Mouse (Mus musculus) neural tube, embryonic 13.5 days (tissue): ENCODE measurements around the gene Med7. TPM values are rescaled to one million over a fixed set of nuclear protein-coding genes. Genes with fewer than 3 reads are reported as not detected.

ENCODE experiments used
- ATAC-seq: fragments of 200-750 bp; cut with Nextera tagmentation; 2 replicates; pipeline ENCODE4 v1.8.0; 2017; ENCODE audit warnings: low read depth, mild to moderate bottlenecking, moderate TSS enrichment, moderate library complexity
- H3K27ac ChIP-seq: fragments of 300-500 bp; sonication (generic); replicated peaks from 2 replicates; pipeline ENCODE4 v1.5.1; 2015; ENCODE audit warnings: moderate library complexity, mild to moderate bottlenecking, inconsistent platforms
- H3K27me3 ChIP-seq: fragments of 300-500 bp; sonication (generic); 2 replicates; pipeline ENCODE4 v1.6.1; 2015; ENCODE audit warnings: mild to moderate bottlenecking, inconsistent platforms
- H3K36me3 ChIP-seq: fragments of 300-500 bp; sonication (generic); 2 replicates; pipeline ENCODE4 v1.6.1; 2015; ENCODE audit warnings: mild to moderate bottlenecking, inconsistent platforms
- H3K4me1 ChIP-seq: fragments of 300-500 bp; sonication (generic); replicated peaks from 2 replicates; pipeline ENCODE4 v1.6.1; 2015; ENCODE audit warnings: inconsistent platforms
- H3K4me2 ChIP-seq: fragments of 300-500 bp; sonication (generic); 2 replicates; pipeline ENCODE4 v1.6.1; 2015; ENCODE audit warnings: inconsistent platforms, mild to moderate bottlenecking, moderate library complexity
- H3K4me3 ChIP-seq: fragments of 300-500 bp; sonication (generic); 2 replicates; pipeline ENCODE4 v1.5.1; 2015; ENCODE audit warnings: mild to moderate bottlenecking, inconsistent platforms
- H3K9ac ChIP-seq: fragments of 300-500 bp; sonication (generic); 2 replicates; pipeline ENCODE4 v1.6.1; 2015; ENCODE audit warnings: moderate library complexity, mild to moderate bottlenecking, inconsistent platforms
- H3K9me3 ChIP-seq: fragments of 300-500 bp; sonication (generic); 2 replicates; pipeline ENCODE4 v1.6.1; 2016; ENCODE audit warnings: inconsistent platforms
- WGBS: fragments of 180-500 bp; shearing (Covaris S2); methylation state at CpG from one replicate; pipeline ENCODE4 v1.1.7; 2015; 5-methylcytosine and 5-hydroxymethylcytosine counted together
- polyA plus RNA-seq: library from polyadenylated mRNA; unstranded; fragments of >200 nt; fragmentation: Nextera tagmentation; extraction: Ambion mirVana; gene quantifications from 2 replicates; pipeline ENCODE4 v1.2.1, GENCODE M21; 2015

Med7 gene
- polyA plus RNA-seq, 1 experiment from 2014 or later = 79.3 TPM

DNA sequence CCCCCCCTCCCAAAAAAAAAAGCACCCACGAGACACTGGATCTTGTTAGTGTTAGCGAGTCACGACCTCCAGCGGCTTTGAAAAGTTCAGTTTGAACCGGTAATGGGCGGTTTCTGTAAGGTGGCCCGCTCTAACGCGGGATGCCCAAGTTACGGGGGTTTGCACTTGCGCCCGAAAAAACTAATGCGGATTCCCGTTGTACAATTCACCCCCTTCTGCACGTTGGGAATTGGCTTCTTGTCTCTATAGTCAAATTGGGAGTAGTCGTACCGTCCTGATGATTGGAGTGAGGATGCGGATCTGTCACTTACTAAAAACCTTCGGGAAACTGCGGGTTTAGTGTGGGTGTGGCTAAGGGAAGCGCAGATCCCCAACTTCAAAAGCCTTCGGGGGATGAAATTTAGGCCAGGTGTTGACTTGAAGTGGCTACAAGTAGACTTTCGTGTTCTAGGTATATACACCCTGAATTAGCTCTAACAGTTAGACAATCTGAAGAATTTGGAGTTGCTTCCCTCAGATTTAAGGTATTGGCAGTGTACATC is 805 bp downstream of the Med7 start:
- Histone ChIP-seq H3K27me3 (no peaks in the 10 kb centered on the region), H3K9ac (peak overlapping the region; percentile 91), H3K9me3 (no peaks in the 10 kb centered on the region), H3K36me3 (peaks cover 26% of the 10 kb centered on the region), H3K4me2 (peak overlapping the region; percentile 72), H3K4me1 (peaks cover 21% of the 10 kb centered on the region), H3K27ac (peak overlapping the region; percentile 91; the same call in 1 of the 2 replicates), H3K4me3 (peak overlapping the region; percentile 97)
- 2% methylated on average over 23 of the region's 23 CpGs for WGBS
- peak; percentile 8; the same call in 1 of the 2 replicates for ATAC-seq

GRCm38 (mm10) chr11:46439005-46439543 is 2.3 kb downstream of the Med7 start:
- 92% methylated on average over 5 of the region's 5 CpGs for WGBS
- Histone ChIP-seq H3K4me2 (no peak overlapping the region), H3K4me3 (no peak overlapping the region), H3K27ac (no peak overlapping the region), H3K36me3 (peaks cover 40% of the 10 kb centered on the region), H3K4me1 (peaks cover 21% of the 10 kb centered on the region), H3K9me3 (no peaks in the 10 kb centered on the region), H3K27me3 (no peaks in the 10 kb centered on the region), H3K9ac (no peak overlapping the region)
- ATAC-seq = no peak

DNA sequence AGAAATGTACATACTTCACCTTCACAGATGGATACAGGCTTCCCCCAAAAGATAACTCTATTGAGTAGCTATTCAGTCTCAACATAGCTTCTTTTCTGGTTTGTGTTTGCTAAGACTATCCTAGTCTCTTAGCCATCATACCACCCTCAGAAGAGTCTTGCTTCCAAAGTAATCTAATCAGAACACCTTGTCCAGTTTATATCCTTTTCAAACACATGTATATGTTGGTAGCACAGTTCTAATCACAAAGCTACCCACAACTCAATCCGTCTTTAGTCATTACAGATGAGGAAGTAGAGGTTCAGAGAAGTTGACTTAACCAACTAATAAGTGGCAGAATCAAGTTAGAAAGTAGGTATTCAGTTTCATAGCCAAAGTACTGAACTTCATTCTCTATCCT is 5.0 kb downstream of the Med7 start:
- Histone ChIP-seq H3K4me3 (no peak overlapping the region), H3K9me3 (no peaks in the 10 kb centered on the region), H3K27me3 (no peaks in the 10 kb centered on the region), H3K4me2 (no peak overlapping the region), H3K36me3 (peaks cover 40% of the 10 kb centered on the region), H3K9ac (no peak overlapping the region), H3K27ac (no peak overlapping the region), H3K4me1 (peaks cover 17% of the 10 kb centered on the region)
- no peak for ATAC-seq
- WGBS = 87% methylated on average over 1 of the region's 1 CpGs

GRCm38 (mm10) chr11:46443152-46443551 is 6.4 kb downstream of the Med7 start:
- Histone ChIP-seq H3K9ac (no peak overlapping the region), H3K36me3 (peaks cover 40% of the 10 kb centered on the region), H3K4me3 (no peak overlapping the region), H3K4me1 (0 out of 2 replicates have a peak, but pooled peaks cover 10% of the 10 kb centered on the region), H3K27me3 (no peaks in the 10 kb centered on the region), H3K27ac (no peak overlapping the region), H3K4me2 (no peak overlapping the region), H3K9me3 (no peaks in the 10 kb centered on the region)
- no peak for ATAC-seq
- WGBS = 96% methylated on average over 1 of the region's 1 CpGs

GRCm38 (mm10) chr11:46443979-46444378 is 7.3 kb downstream of the Med7 start:
- H3K9ac ChIP-seq = no peak overlapping the region
- H3K4me3 ChIP-seq = no peak overlapping the region
- H3K9me3 ChIP-seq = no peaks in the 10 kb centered on the region
- H3K27ac ChIP-seq = no peak overlapping the region
- H3K4me1 ChIP-seq = 0 out of 2 replicates have a peak, but pooled peaks cover 4% of the 10 kb centered on the region
- no peaks in the 10 kb centered on the region for H3K27me3 ChIP-seq
- H3K36me3 ChIP-seq = peaks cover 40% of the 10 kb centered on the region
- no peak overlapping the region for H3K4me2 ChIP-seq
- 92% methylated on average over 5 of the region's 5 CpGs for WGBS
- ATAC-seq = no peak

GRCm38 (mm10) chr11:46446150-46446549 is 9.4 kb downstream of the Med7 start:
- Histone ChIP-seq H3K27me3 (no peaks in the 10 kb centered on the region), H3K4me2 (no peak overlapping the region), H3K4me1 (no peaks in the 10 kb centered on the region), H3K27ac (no peak overlapping the region), H3K4me3 (no peak overlapping the region), H3K9ac (no peak overlapping the region), H3K9me3 (no peaks in the 10 kb centered on the region), H3K36me3 (peaks cover 23% of the 10 kb centered on the region)
- no peak for ATAC-seq
- WGBS = 91% methylated on average over 6 of the region's 6 CpGs

GRCm38 (mm10) chr11:46447644-46448484 is 11.1 kb downstream of the Med7 start:
- no peaks in the 10 kb centered on the region for H3K9me3 ChIP-seq
- no peak overlapping the region for H3K4me3 ChIP-seq
- no peaks in the 10 kb centered on the region for H3K4me1 ChIP-seq
- H3K27me3 ChIP-seq = no peaks in the 10 kb centered on the region
- H3K27ac ChIP-seq = no peak overlapping the region
- no peak overlapping the region for H3K4me2 ChIP-seq
- 81% methylated on average over 13 of the region's 13 CpGs for WGBS
- H3K9ac ChIP-seq = no peak overlapping the region
- H3K36me3 ChIP-seq = peaks cover 12% of the 10 kb centered on the region
- no peak for ATAC-seq

DNA sequence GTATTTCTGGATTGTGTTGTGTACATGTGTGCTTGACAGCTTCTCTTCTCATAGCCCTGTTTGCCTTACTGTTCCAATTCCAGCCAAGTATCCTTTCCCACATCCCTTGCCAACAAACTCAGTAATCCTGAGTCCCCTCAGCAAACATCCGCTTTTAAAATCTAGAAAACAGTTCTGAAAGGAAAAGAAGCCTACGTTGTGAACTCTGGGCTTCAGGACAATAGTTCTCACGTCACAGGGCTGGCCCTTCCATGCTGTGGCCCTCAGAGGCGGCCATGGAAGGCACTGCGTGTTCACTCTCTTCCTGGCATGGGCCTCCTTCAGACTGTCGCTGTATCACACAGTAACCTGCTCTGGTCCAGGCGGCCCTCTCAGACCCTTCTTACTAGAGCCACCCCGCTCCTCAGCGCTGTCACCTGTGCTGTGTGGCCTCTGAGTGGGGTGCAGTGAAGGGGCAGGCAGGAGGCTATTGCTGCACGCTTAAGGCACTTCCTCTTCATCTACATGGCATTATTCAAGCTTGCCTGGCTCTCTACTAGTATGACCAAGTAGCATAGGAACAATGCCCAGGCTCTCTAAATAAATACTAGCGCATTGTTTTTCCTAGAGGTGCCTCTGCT is 12.8 kb downstream of the Med7 start:
- Histone ChIP-seq H3K27ac (no peak overlapping the region), H3K9ac (no peak overlapping the region), H3K4me1 (no peaks in the 10 kb centered on the region), H3K4me2 (no peak overlapping the region), H3K36me3 (no peaks in the 10 kb centered on the region; the same call in 1 of the 2 replicates), H3K27me3 (no peaks in the 10 kb centered on the region), H3K4me3 (no peak overlapping the region), H3K9me3 (no peaks in the 10 kb centered on the region)
- no peak for ATAC-seq
- 85% methylated on average over 11 of the region's 11 CpGs for WGBS

- 82% methylated on average over 6 of the region's 6 CpGs for WGBS
- no peak for ATAC-seq
- H3K4me2 ChIP-seq = no peak within 1 kb of the TSS
- H3K9me3 ChIP-seq = no peaks in the 10 kb centered on the region
- H3K4me3 ChIP-seq = no peak within 1 kb of the TSS
- H3K9ac ChIP-seq = no peak within 1 kb of the TSS
- no peaks in the 10 kb centered on the region for H3K36me3 ChIP-seq
- no peak within 1 kb of the TSS for H3K27ac ChIP-seq
- H3K4me1 ChIP-seq = no peaks in the 10 kb centered on the region
- no peaks in the 10 kb centered on the region for H3K27me3 ChIP-seq
These were observed 17.8 kb downstream of the Med7 start, which contains the start of gene Havcr2 for GRCm38 (mm10) chr11:46454453-46455045. TSS of gene Havcr2 (plus strand) at chr11:46454935.

DNA sequence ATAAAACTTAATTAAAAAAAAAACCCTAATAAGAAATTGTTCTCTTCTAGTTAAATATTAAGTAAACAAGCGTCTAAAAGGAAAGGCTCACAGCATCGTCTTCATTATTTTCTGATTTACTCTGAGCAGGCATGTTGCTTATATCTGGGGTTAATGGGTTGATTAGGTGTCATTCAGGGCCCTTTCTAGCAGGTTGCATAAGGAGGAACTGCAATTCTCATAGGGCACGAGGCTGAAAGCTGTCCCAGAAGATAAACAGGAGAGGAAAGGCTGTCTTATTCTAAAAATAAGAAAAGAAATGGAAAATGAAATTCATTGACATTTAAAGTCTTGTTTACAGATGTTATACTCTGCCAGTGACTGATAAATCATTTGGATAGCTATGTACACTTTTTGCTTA is 23.2 kb downstream of the Med7 start:
- no peak overlapping the region for H3K4me3 ChIP-seq
- no peaks in the 10 kb centered on the region for H3K4me1 ChIP-seq
- no peaks in the 10 kb centered on the region for H3K27me3 ChIP-seq
- H3K27ac ChIP-seq = no peak overlapping the region
- H3K9me3 ChIP-seq = no peaks in the 10 kb centered on the region
- H3K36me3 ChIP-seq = no peaks in the 10 kb centered on the region
- ATAC-seq = no peak
- WGBS = 85% methylated on average over 3 of the region's 3 CpGs
- no peak overlapping the region for H3K4me2 ChIP-seq
- H3K9ac ChIP-seq = no peak overlapping the region

DNA sequence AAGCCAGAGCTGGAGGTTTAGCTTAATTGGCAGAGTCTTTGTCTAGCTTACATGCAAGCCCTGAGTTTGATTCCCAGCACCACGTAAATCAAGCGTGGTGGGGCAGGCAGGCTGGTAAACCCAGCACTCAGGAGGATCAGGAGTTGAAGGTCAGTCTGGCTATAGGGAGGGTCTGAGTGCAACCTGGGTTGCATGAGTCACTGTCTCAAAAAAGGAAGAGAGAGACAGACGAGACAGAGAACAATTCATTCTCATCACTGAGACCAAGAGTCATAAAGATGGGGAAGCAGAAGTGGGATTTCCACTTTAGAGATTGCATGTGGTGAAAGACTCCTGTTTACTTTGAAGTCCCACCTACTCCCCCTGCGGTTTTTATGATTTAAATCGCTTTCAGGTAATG is 24.6 kb downstream of the Med7 start:
- no peak overlapping the region for H3K4me3 ChIP-seq
- ATAC-seq = no peak
- H3K27ac ChIP-seq = no peak overlapping the region
- H3K4me1 ChIP-seq = no peaks in the 10 kb centered on the region
- no peak overlapping the region for H3K4me2 ChIP-seq
- H3K9ac ChIP-seq = no peak overlapping the region
- no peaks in the 10 kb centered on the region for H3K9me3 ChIP-seq
- H3K36me3 ChIP-seq = no peaks in the 10 kb centered on the region
- H3K27me3 ChIP-seq = no peaks in the 10 kb centered on the region
- 77% methylated on average over 5 of the region's 5 CpGs for WGBS

DNA sequence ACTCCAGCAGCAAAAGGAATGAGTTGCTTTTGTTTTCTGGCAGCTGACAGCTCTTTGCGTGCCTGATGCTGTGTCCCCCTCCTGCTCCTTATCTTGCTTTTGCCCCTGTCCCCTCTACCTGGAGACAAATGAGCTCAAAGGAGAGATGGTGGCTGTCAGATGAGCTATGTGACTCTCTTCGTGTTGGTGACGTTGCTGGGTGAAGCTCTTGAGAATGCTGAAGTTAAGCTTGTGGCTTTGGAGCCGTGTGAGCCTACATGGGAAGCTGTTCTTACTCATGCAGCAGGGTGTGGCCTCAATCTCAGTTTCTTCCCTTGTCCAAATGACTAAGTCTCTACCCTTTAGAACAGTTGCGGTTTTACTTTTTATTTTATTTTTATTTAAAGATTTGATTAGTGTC is 25.2 kb downstream of the Med7 start:
- H3K9ac ChIP-seq = no peak overlapping the region
- WGBS = 77% methylated on average over 5 of the region's 5 CpGs
- no peaks in the 10 kb centered on the region for H3K27me3 ChIP-seq
- H3K36me3 ChIP-seq = no peaks in the 10 kb centered on the region
- no peak overlapping the region for H3K4me3 ChIP-seq
- no peak for ATAC-seq
- H3K4me2 ChIP-seq = no peak overlapping the region
- no peaks in the 10 kb centered on the region for H3K4me1 ChIP-seq
- H3K27ac ChIP-seq = no peak overlapping the region
- H3K9me3 ChIP-seq = no peaks in the 10 kb centered on the region
